Mouse (Mus musculus) small intestine, adult 2 months (tissue): ENCODE results near the gene Ikzf4. TPM values are rescaled to one million over a fixed set of nuclear protein-coding genes. Genes with fewer than 3 reads are reported as not detected.

Source experiments
- H3K27ac ChIP-seq: fragments of 200-500 bp; 2 replicates; pipeline ENCODE4 v1.5.1; 2012; ENCODE audit warnings: low read depth, low read length, control low read depth, inconsistent platforms; ENCODE audit not compliant: insufficient read depth
- H3K27me3 ChIP-seq: fragments of 200-500 bp; 2 replicates; pipeline ENCODE4 v1.6.1; 2012; ENCODE audit warnings: mild to moderate bottlenecking, moderate library complexity, low read length, inconsistent platforms; ENCODE audit not compliant: control insufficient read depth, insufficient read depth
- H3K36me3 ChIP-seq: fragments of 200-500 bp; 2 replicates; pipeline ENCODE4 v1.6.1; 2012; ENCODE audit warnings: mild to moderate bottlenecking, low read length, control low read depth, inconsistent platforms; ENCODE audit not compliant: control insufficient read depth, insufficient read depth
- H3K4me1 ChIP-seq: fragments of 200-500 bp; 2 replicates; pipeline ENCODE4 v1.6.1; 2012; ENCODE audit warnings: low read length, inconsistent platforms, mixed read lengths; ENCODE audit not compliant: control insufficient read depth, insufficient read depth, insufficient read length
- H3K4me3 ChIP-seq: fragments of 200-500 bp; 2 replicates; pipeline ENCODE4 v1.5.1; 2012; ENCODE audit warnings: low read depth, mild to moderate bottlenecking, control low read depth, inconsistent platforms, low read length, moderate library complexity
- CTCF ChIP-seq: fragments of 200-500 bp; IDR thresholded peaks from 2 replicates; pipeline ENCODE4 v1.5.1; 2012; ENCODE audit warnings: low read depth, mild to moderate bottlenecking, control low read depth, inconsistent platforms, low read length, moderate library complexity, mixed read lengths; ENCODE audit not compliant: insufficient replicate concordance, insufficient read length; ENCODE audit errors: extremely low read depth
- POLR2A ChIP-seq: fragments of 200-500 bp; IDR thresholded peaks from 2 replicates; pipeline ENCODE4 v1.6.1; 2012; ENCODE audit warnings: low read depth, mild to moderate bottlenecking, control low read depth, inconsistent platforms, low read length, moderate library complexity
- WGBS: fragments of 180-500 bp; shearing (Covaris S2); methylation state at CpG from one replicate; pipeline ENCODE4 v1.1.7; 2018; 5-methylcytosine and 5-hydroxymethylcytosine counted together
- polyA plus RNA-seq: library from polyadenylated mRNA; depleted of rRNA; stranded (reverse); fragments of >200 nt; gene quantifications from 2 replicates; pipeline ENCODE4 v1.2.3, GENCODE M21; 2012; rRNA removed

Gene Ikzf4
- polyA plus RNA-seq, 1 experiment, result 0.95 TPM

GRCm38 (mm10) chr10:128584386-128584785, 61.4 kb downstream of the Ikzf4 start:
- TF ChIP-seq CTCF, result no peak
- TF ChIP-seq POLR2A, result no peak
- no peaks in the 10 kb centered on the region for H3K27me3 ChIP-seq
- peaks cover 42% of the 10 kb centered on the region for H3K36me3 ChIP-seq
- peaks cover 21% of the 10 kb centered on the region for H3K4me1 ChIP-seq
- 10% methylated on average over 4 of the region's 4 CpGs for WGBS
- H3K27ac ChIP-seq, result peak overlapping the region; percentile 75
- peak overlapping the region; percentile 33 for H3K4me3 ChIP-seq

- 32% methylated on average over 7 of the region's 7 CpGs for WGBS
- Histone ChIP-seq H3K4me1 (peaks cover 24% of the 10 kb centered on the region), H3K27me3 (no peaks in the 10 kb centered on the region), H3K4me3 (peak overlapping the region; percentile 3; the same call in 1 of the 2 replicates), H3K27ac (peak overlapping the region; percentile 59), H3K36me3 (peaks cover 47% of the 10 kb centered on the region)
- TF ChIP-seq CTCF, result no peak
- TF ChIP-seq POLR2A, result 0 out of 2 replicates have a peak, but pooled peaks have one; percentile 15
These were observed 62.1 kb downstream of the Ikzf4 start for GRCm38 (mm10) chr10:128583644-128584043.

Other genes starting within 250 kb of the Ikzf4 start
- gene Slc39a5, start 244.8 kb downstream of the Ikzf4 start, polyA plus RNA-seq, result 165 and 301 TPM in 2 replicates
- gene Nabp2, start 234.5 kb downstream of the Ikzf4 start, polyA plus RNA-seq, result 21.6 and 37.8 TPM in 2 replicates
- gene Rnf41, start 234.3 kb downstream of the Ikzf4 start, polyA plus RNA-seq, result 11.0 and 23.0 TPM in 2 replicates
- gene Smarcc2, start 186.7 kb downstream of the Ikzf4 start, polyA plus RNA-seq, result 44.0 and 98.4 TPM in 2 replicates
- 492 and 749 TPM in 2 replicates for gene Myl6, start 151.8 kb downstream of the Ikzf4 start, polyA plus RNA-seq
- gene Myl6b, start 147.3 kb downstream of the Ikzf4 start, polyA plus RNA-seq, result 0.43 and 1.2 TPM in 2 replicates
- 20.0 and 26.3 TPM in 2 replicates for gene Esyt1, start 120.1 kb downstream of the Ikzf4 start, polyA plus RNA-seq
- 6.4 and 15.2 TPM in 2 replicates for gene Zc3h10, start 98.2 kb downstream of the Ikzf4 start, polyA plus RNA-seq
- 1,613 and 1,655 TPM in 2 replicates for gene Rpl41, start 96.7 kb downstream of the Ikzf4 start, polyA plus RNA-seq
- 3.2 and 6.9 TPM in 2 replicates for gene Pa2g4, start 80.0 kb downstream of the Ikzf4 start, polyA plus RNA-seq
- gene Erbb3, start 56.3 kb downstream of the Ikzf4 start, polyA plus RNA-seq, result 32.3 and 127 TPM in 2 replicates
- gene Rps26, start 19.2 kb downstream of the Ikzf4 start, polyA plus RNA-seq, result 439 and 930 TPM in 2 replicates
- 10.4 and 14.2 TPM in 2 replicates for gene Suox, start 28.1 kb upstream of the Ikzf4 start, polyA plus RNA-seq
- gene Rab5b, start 50.3 kb upstream of the Ikzf4 start, polyA plus RNA-seq, result 17.2 and 32.2 TPM in 2 replicates
- gene Pmel, start 58.2 kb upstream of the Ikzf4 start, polyA plus RNA-seq, result 1.4 and 2.1 TPM in 2 replicates
- gene Cdk2, start 59.0 kb upstream of the Ikzf4 start, polyA plus RNA-seq, result 4.2 and 6.1 TPM in 2 replicates
- gene Dgka, start 98.9 kb upstream of the Ikzf4 start, polyA plus RNA-seq, result 35.0 and 101 TPM in 2 replicates
- 6.9 and 17.0 TPM in 2 replicates for gene Pym1, start 101.9 kb upstream of the Ikzf4 start, polyA plus RNA-seq
- gene Mmp19, start 144.9 kb upstream of the Ikzf4 start, polyA plus RNA-seq, result 1.2 and 2.5 TPM in 2 replicates
- gene Dnajc14, start 158.1 kb upstream of the Ikzf4 start, polyA plus RNA-seq, result 4.6 and 12.1 TPM in 2 replicates
- 4.6 and 7.0 TPM in 2 replicates for gene Tmem198b, start 158.4 kb upstream of the Ikzf4 start, polyA plus RNA-seq
- gene Sarnp, start 171.3 kb upstream of the Ikzf4 start, polyA plus RNA-seq, result 0.14 and 0.89 TPM in 2 replicates
- 36.4 and 62.8 TPM in 2 replicates for gene Ormdl2, start 175.7 kb upstream of the Ikzf4 start, polyA plus RNA-seq
- 0.53 and 0.82 TPM in 2 replicates for gene Gdf11, start 245.7 kb upstream of the Ikzf4 start, polyA plus RNA-seq